Mouse (Mus musculus) thymus, postnatal 4 days (tissue): Measurements from ENCODE around the gene Fcer1g.

Experiments used
- DNase-seq: peaks from one replicate; pipeline ENCODE4 v3.0.0; 2021

Fcer1g gene

GRCm38 (mm10) chr1:171234126-171234525, at the start of gene Fcer1g:
Gene Fcer1g, minus strand, starts transcription at chr1:171234365.
- peak; percentile 23 for DNase-seq

GRCm38 (mm10) chr1:171283188-171284160, 49.3 kb upstream of the Fcer1g start:
- no peak for DNase-seq

GRCm38 (mm10) chr1:171282086-171282805, 48.1 kb upstream of the Fcer1g start:
- no peak for DNase-seq

- peak; percentile 89 for DNase-seq
Observed at GRCm38 (mm10) chr1:171281528-171281923, 47.4 kb upstream of the Fcer1g start.

- DNase-seq = peak; percentile 81
Observed at GRCm38 (mm10) chr1:171280916-171281527, 46.9 kb upstream of the Fcer1g start, which contains the start of gene Ppox. Gene Ppox, minus strand, starts transcription at chr1:171281186.

GRCm38 (mm10) chr1:171280250-171280915, 46.2 kb upstream of the Fcer1g start:
- DNase-seq = no peak

- no peak for DNase-seq
Observed at GRCm38 (mm10) chr1:171279721-171280120, 45.6 kb upstream of the Fcer1g start.

GRCm38 (mm10) chr1:171279012-171279705, 45.0 kb upstream of the Fcer1g start:
- DNase-seq = no peak

GRCm38 (mm10) chr1:171278436-171278835, 44.3 kb upstream of the Fcer1g start:
- DNase-seq = no peak

- DNase-seq = no peak
Observed at GRCm38 (mm10) chr1:171277736-171278135, 43.6 kb upstream of the Fcer1g start.

GRCm38 (mm10) chr1:171276110-171276748, 42.1 kb upstream of the Fcer1g start:
- DNase-seq = no peak

GRCm38 (mm10) chr1:171275144-171275734, 41.1 kb upstream of the Fcer1g start:
- DNase-seq = no peak

GRCm38 (mm10) chr1:171274171-171274570, 40.0 kb upstream of the Fcer1g start:
- DNase-seq = no peak

GRCm38 (mm10) chr1:171272086-171272485, 37.9 kb upstream of the Fcer1g start:
- DNase-seq = no peak

GRCm38 (mm10) chr1:171271622-171272021, 37.5 kb upstream of the Fcer1g start:
- no peak for DNase-seq

GRCm38 (mm10) chr1:171271196-171271595, 37.0 kb upstream of the Fcer1g start:
- DNase-seq = no peak

- no peak for DNase-seq
Observed at GRCm38 (mm10) chr1:171270573-171270900, 36.4 kb upstream of the Fcer1g start.

- peak; percentile 100 for DNase-seq
Observed at GRCm38 (mm10) chr1:171269848-171270572, 35.8 kb upstream of the Fcer1g start, which contains the start of gene B4galt3. Gene B4galt3, plus strand, starts transcription at chr1:171270328.

GRCm38 (mm10) chr1:171268341-171268740, 34.2 kb upstream of the Fcer1g start:
- DNase-seq = no peak

GRCm38 (mm10) chr1:171265971-171266744, 32.0 kb upstream of the Fcer1g start:
- DNase-seq = no peak
